ENCODE assay signal across 14 mouse cellular contexts in genomic region chr1:130549160-130549559, GRCm38 (mm10).
DNase-seq lines count a peak whose midpoint lies in the region; ATAC-seq and TF ChIP-seq lines count a peak whose summit lies in the region.
"Had no signal": no experiment of that assay in that cellular context is flagged by ENCODE, and none has a peak within 500 bp of the region (broad histone marks: within the 10 kb centered on the region; RNA-seq: fewer than 3 reads in every experiment).

No protein-coding gene starts in this region.

- dilution Hi-C loops in CH12.LX (cut with MboI; ENCODE audit: extremely low pct_ligation_motif_present, extremely low pct_unique_long_range_greater_than_20kb, low sequenced_read_pairs): no loop called here

- no peaks in the 10 kb centered on the region for H3K27me3 ChIP-seq in embryonic facial prominence, embryonic 14.5 days (replicated peaks; ENCODE audit: control insufficient read depth, insufficient read depth, low read length)
- H3K27me3 ChIP-seq in embryonic facial prominence, embryonic 10.5 days (replicated peaks; ENCODE audit: low read depth, poor library complexity, severe bottlenecking): no peaks in the 10 kb centered on the region
- peaks cover 2% of the 10 kb centered on the region for H3K27me3 ChIP-seq in CH12.LX (replicated peaks)
- no peaks in the 10 kb centered on the region for H3K27me3 ChIP-seq in splenic B cell, adult 2 months (ENCODE audit: control insufficient read depth, insufficient read depth, low read length, poor library complexity, severe bottlenecking)
- no peaks in the 10 kb centered on the region for H3K27me3 ChIP-seq in neural tube, embryonic 15.5 days (replicated peaks)

- no peak for TF ChIP-seq CTCF in CH12.LX (conservative IDR thresholded peaks at IDR 0.05 in 1 of 2, IDR thresholded peaks at IDR 0.05 in 1 of 2; ENCODE audit: low read depth in 2 of 2, low read length in 2 of 2)

- peak; percentile 24 for DNase-seq in embryonic facial prominence, embryonic 14.5 days (ENCODE audit: low spot score)
- no peak for DNase-seq in embryonic facial prominence, embryonic 10.5 days (ENCODE audit: low spot score)
- DNase-seq in CH12.LX (ENCODE audit: extremely low read depth): peak; percentile 96
- DNase-seq in induced T-regulatory cell, adult 2 months (ENCODE audit: low read depth): peak; percentile 60
- peak; percentile 77 for DNase-seq in splenic B cell, adult 2 months (ENCODE audit: low read depth, low spot score)
- no peak for DNase-seq in urinary bladder, postnatal 25 days (ENCODE audit: low spot score)
- no peak for DNase-seq in right cerebral cortex, adult 2 months (ENCODE audit: low spot score in 2 of 2)
- DNase-seq: cerebellum, postnatal 36 days; kidney, adult 8-10 months; lung, adult 2 months had no signal

- TF ChIP-seq EP300 in CH12.LX (IDR thresholded peaks at IDR 0.05; ENCODE audit: low read length): peak; percentile 92

- in situ Hi-C loops in CH12.LX (cut with MboI; ENCODE audit: low pct_ligation_motif_present, low pct_unique_long_range_greater_than_20kb, low sequenced_read_pairs): loop anchor here (10.0 kb wide), 1 partner anchor 506 kb away; no protein-coding TSS in a partner anchor

- no peak overlapping the region for H3K9ac ChIP-seq in embryonic facial prominence, embryonic 14.5 days (ENCODE audit: low read depth, low read length)
- H3K9ac ChIP-seq in CH12.LX (ENCODE audit: insufficient read depth, low read depth): no peak overlapping the region
- H3K9ac ChIP-seq in neural tube, embryonic 15.5 days (replicated peaks): no peak overlapping the region
- H3K9ac ChIP-seq: hindbrain, embryonic 14.5 days had no signal

- 40% methylated on average over 7 of the region's 7 CpGs for WGBS in embryonic facial prominence, embryonic 14.5 days
- 52% methylated on average over 7 of the region's 7 CpGs for WGBS in embryonic facial prominence, embryonic 10.5 days
- 74% methylated on average over 7 of the region's 7 CpGs for WGBS in neural tube, embryonic 15.5 days

- no peak overlapping the region for H3K4me3 ChIP-seq in embryonic facial prominence, embryonic 14.5 days (ENCODE audit: low read depth, low read length)
- no peak overlapping the region for H3K4me3 ChIP-seq in embryonic facial prominence, embryonic 10.5 days
- no peak overlapping the region for H3K4me3 ChIP-seq in CH12.LX (replicated peaks in 1 of 3; ENCODE audit: low read depth in 2 of 3, low read length in 2 of 3, poor library complexity in 1 of 3)
- no peak overlapping the region for H3K4me3 ChIP-seq in neural tube, embryonic 15.5 days (replicated peaks)
- H3K4me3 ChIP-seq: heart, embryonic 10.5 days; midbrain, embryonic 10.5 days had no signal

- H3K27ac ChIP-seq in embryonic facial prominence, embryonic 14.5 days (replicated peaks; ENCODE audit: low read depth, low read length): no peak overlapping the region
- no peak overlapping the region for H3K27ac ChIP-seq in embryonic facial prominence, embryonic 10.5 days (replicated peaks)
- H3K27ac ChIP-seq in CH12.LX (ENCODE audit: insufficient read depth, low read depth): no peak overlapping the region
- no peak overlapping the region for H3K27ac ChIP-seq in neural tube, embryonic 15.5 days (replicated peaks)
- H3K27ac ChIP-seq: hindbrain, embryonic 14.5 days; midbrain, embryonic 10.5 days had no signal

- no peaks in the 10 kb centered on the region for H3K9me3 ChIP-seq in embryonic facial prominence, embryonic 14.5 days (ENCODE audit: control insufficient read depth, low read length)
- H3K9me3 ChIP-seq in embryonic facial prominence, embryonic 10.5 days: no peaks in the 10 kb centered on the region
- no peaks in the 10 kb centered on the region for H3K9me3 ChIP-seq in CH12.LX (replicated peaks; ENCODE audit: low read length)
- H3K9me3 ChIP-seq in neural tube, embryonic 15.5 days (replicated peaks): no peaks in the 10 kb centered on the region
- H3K9me3 ChIP-seq: heart, embryonic 10.5 days; midbrain, embryonic 10.5 days had no signal

- peak; percentile 75; the same call in 1 of the 2 replicates for ATAC-seq in embryonic facial prominence, embryonic 14.5 days (ENCODE audit: low read depth)
- ATAC-seq in neural tube, embryonic 15.5 days (ENCODE audit: low FRiP score): no peak

- H3K4me1 ChIP-seq in embryonic facial prominence, embryonic 14.5 days (ENCODE audit: control insufficient read depth, insufficient read depth, low read length): no peaks in the 10 kb centered on the region
- no peaks in the 10 kb centered on the region for H3K4me1 ChIP-seq in embryonic facial prominence, embryonic 10.5 days
- H3K4me1 ChIP-seq in CH12.LX (ENCODE audit: control insufficient read depth in 1 of 2, insufficient read depth in 2 of 2): peaks cover 19 to 54% of the 10 kb centered on the region in 2 experiments; a peak in 3 of 4 replicates
- H3K4me1 ChIP-seq in neural tube, embryonic 15.5 days: peaks cover 3% of the 10 kb centered on the region; the same call in 1 of the 2 replicates
- H3K4me1 ChIP-seq: midbrain, embryonic 10.5 days had no signal

- H3K36me3 ChIP-seq in embryonic facial prominence, embryonic 14.5 days (ENCODE audit: control insufficient read depth, insufficient read depth, low read length): no peaks in the 10 kb centered on the region
- no peaks in the 10 kb centered on the region for H3K36me3 ChIP-seq in embryonic facial prominence, embryonic 10.5 days (replicated peaks)
- H3K36me3 ChIP-seq in CH12.LX (replicated peaks in 1 of 2; ENCODE audit: control insufficient read depth in 1 of 2, insufficient read depth in 1 of 2, low read length in 1 of 2): no peaks in the 10 kb centered on the region
- no peaks in the 10 kb centered on the region for H3K36me3 ChIP-seq in splenic B cell, adult 2 months (ENCODE audit: control insufficient read depth, insufficient read depth, low read length, poor library complexity, severe bottlenecking)
- H3K36me3 ChIP-seq in neural tube, embryonic 15.5 days: no peaks in the 10 kb centered on the region
- H3K36me3 ChIP-seq: heart, embryonic 10.5 days; midbrain, embryonic 10.5 days had no signal

- TF ChIP-seq RAD21 in CH12.LX (IDR thresholded peaks at IDR 0.05; ENCODE audit: low read depth, low read length): no peak; the same call in 1 of the 2 replicates

- no peaks in the 10 kb centered on the region for H3K79me2 ChIP-seq in CH12.LX (replicated peaks; ENCODE audit: control insufficient read depth, extremely low read depth, insufficient read depth, poor library complexity, severe bottlenecking)

- H3K4me2 ChIP-seq in embryonic facial prominence, embryonic 14.5 days (ENCODE audit: low read depth, low read length): no peak overlapping the region
- H3K4me2 ChIP-seq in CH12.LX (ENCODE audit: insufficient read depth, low read depth, poor library complexity, severe bottlenecking): 0 out of 2 replicates have a peak overlapping the region, but pooled peaks have one; percentile 48
- no peak overlapping the region for H3K4me2 ChIP-seq in neural tube, embryonic 15.5 days
- H3K4me2 ChIP-seq: hindbrain, embryonic 14.5 days had no signal

- no peak for TF ChIP-seq POLR2A in CH12.LX (IDR thresholded peaks at IDR 0.05; ENCODE audit: low read depth, low read length)

TF ChIP-seq in CH12.LX, 34 proteins besides CTCF, POLR2A, EP300 and RAD21 (continues in another document):
- TF ChIP-seq NELFE (IDR thresholded peaks at IDR 0.05; ENCODE audit: low read depth, low read length) (no peak), GABPA (IDR thresholded peaks at IDR 0.05; ENCODE audit: insufficient replicate concordance, low read depth, low read length) (no peak), TBP (conservative IDR thresholded peaks at IDR 0.05; ENCODE audit: low read depth, low read length) (no peak), MAZ (IDR thresholded peaks at IDR 0.05; ENCODE audit: low read depth, low read length) (peak; percentile 76), TCF12 (IDR thresholded peaks at IDR 0.05; ENCODE audit: low read depth, low read length) (peak; percentile 98), JUN (IDR thresholded peaks at IDR 0.05; ENCODE audit: insufficient read depth, low read depth, low read length) (no peak), E2F4 (IDR thresholded peaks at IDR 0.05; ENCODE audit: insufficient replicate concordance, low read depth, low read length) (no peak), HCFC1 (IDR thresholded peaks at IDR 0.05; ENCODE audit: low read depth, low read length) (peak; percentile 29; the same call in 1 of the 2 replicates), MAX (IDR thresholded peaks at IDR 0.05; ENCODE audit: low read length) (no peak; the same call in 1 of the 2 replicates), ZMIZ1 (IDR thresholded peaks at IDR 0.05; ENCODE audit: low read depth, low read length) (0 out of 2 replicates have a peak, but pooled peaks have one; percentile 33), JUND (conservative IDR thresholded peaks at IDR 0.05; ENCODE audit: low read depth, low read length) (no peak), USF2 (conservative IDR thresholded peaks at IDR 0.05; ENCODE audit: low read depth, low read length) (no peak), MXI1 (IDR thresholded peaks at IDR 0.05; ENCODE audit: low read depth, low read length) (no peak; the same call in 1 of the 2 replicates), NRF1 (IDR thresholded peaks at IDR 0.05; ENCODE audit: low read depth, low read length) (no peak), ETS1 (conservative IDR thresholded peaks at IDR 0.05; ENCODE audit: low read depth, low read length) (peak; percentile 92), MAFK (IDR thresholded peaks at IDR 0.05; ENCODE audit: insufficient replicate concordance, low read length) (peak; percentile 64; the same call in 1 of the 2 replicates), MEF2A (IDR thresholded peaks at IDR 0.05; ENCODE audit: borderline replicate concordance, low read depth, low read length) (peak; percentile 92), ZNF384 (IDR thresholded peaks at IDR 0.05; ENCODE audit: low read depth, low read length) (no peak), MYC (IDR thresholded peaks at IDR 0.05; ENCODE audit: low read depth, low read length) (0 out of 2 replicates have a peak, but pooled peaks have one; percentile 27), ELF1 (IDR thresholded peaks at IDR 0.05; ENCODE audit: low read depth, low read length) (no peak), USF1 (IDR thresholded peaks at IDR 0.05; ENCODE audit: low read depth, low read length) (no peak), SIN3A (IDR thresholded peaks at IDR 0.05; ENCODE audit: low read length) (peak; percentile 41; the same call in 1 of the 2 replicates), CHD2 (IDR thresholded peaks at IDR 0.05; ENCODE audit: low read length) (peak; percentile 87), CHD1 (IDR thresholded peaks at IDR 0.05; ENCODE audit: low read depth, low read length) (no peak), KAT2A (IDR thresholded peaks at IDR 0.05; ENCODE audit: insufficient replicate concordance, low read length) (no peak), UBTF (IDR thresholded peaks at IDR 0.05; ENCODE audit: low read depth, low read length) (no peak), SMC3 (IDR thresholded peaks at IDR 0.05; ENCODE audit: low read depth, low read length) (no peak; the same call in 1 of the 2 replicates), PAX5 (IDR thresholded peaks at IDR 0.05; ENCODE audit: low read length) (no peak), ZKSCAN1 (IDR thresholded peaks at IDR 0.05; ENCODE audit: borderline replicate concordance, low read depth, low read length) (no peak)

Comparison
In these comparisons a context has a peak if more than half of its experiments do, and no peak if none do; other contexts are left out.
1. DNase-seq: peak in embryonic facial prominence, embryonic 14.5 days (single experiment), CH12.LX (single experiment), induced T-regulatory cell, adult 2 months (single experiment) and splenic B cell, adult 2 months (single experiment); none in embryonic facial prominence, embryonic 10.5 days (single experiment), urinary bladder, postnatal 25 days (single experiment) and right cerebral cortex, adult 2 months (0 of 2).